In the genomic region with DNA sequence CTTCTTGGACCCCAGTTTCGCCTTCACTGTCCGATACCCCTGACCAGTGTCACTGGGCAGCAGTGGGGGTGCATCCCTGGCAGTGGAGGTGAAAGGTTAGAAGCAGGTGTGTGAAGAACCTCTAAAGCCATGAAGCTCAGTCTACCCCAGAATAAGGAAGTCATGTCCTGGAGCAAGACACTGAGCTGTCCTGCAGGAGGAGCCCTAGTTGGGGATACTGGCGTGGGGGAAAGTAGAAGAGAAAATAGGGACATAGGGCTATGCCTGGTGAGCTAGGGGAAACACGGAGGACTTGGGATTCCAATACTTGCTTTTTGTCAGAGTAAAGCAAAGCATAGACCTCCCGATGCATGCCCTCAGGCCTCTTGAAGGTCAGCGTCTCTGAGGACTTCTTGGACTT, we compare ENCODE assay signal across 9 mouse cellular contexts. TPM values are rescaled to one million over a fixed set of nuclear protein-coding genes. Genes with fewer than 3 reads are reported as not detected.
DNase-seq lines count a peak whose midpoint lies in the region; ATAC-seq and TF ChIP-seq lines count a peak whose summit lies in the region.
"Had no signal": no experiment of that assay in that cellular context is flagged by ENCODE, and none has a peak within 500 bp of the region (broad histone marks: within the 10 kb centered on the region; RNA-seq: fewer than 3 reads in every experiment).

No protein-coding gene starts in this region.

- no peak for ATAC-seq in lung, embryonic 14.5 days (ENCODE audit: insufficient read depth)
- no peak for ATAC-seq in monocyte, adult 5-6 weeks (replicated peaks; ENCODE audit: insufficient number of reproducible peaks, low FRiP score, low TSS enrichment, poor library complexity, severe bottlenecking)

- peak overlapping the region; percentile 85 for H3K4me2 ChIP-seq in lung, embryonic 14.5 days
- peak overlapping the region; percentile 98 for H3K4me2 ChIP-seq in myocyte (ENCODE audit: low read depth)

- DNase-seq in lung, embryonic 14.5 days, result no peak
- DNase-seq in lung, postnatal 14 days, result no peak
- no peak for DNase-seq in embryonic facial prominence, embryonic 10.5 days (ENCODE audit: low spot score)
- peak; percentile 12 for DNase-seq in induced T-regulatory cell, adult 2 months (ENCODE audit: low read depth)
- DNase-seq in spleen, adult 12 weeks (ENCODE audit: low spot score), result no peak
- no peak for DNase-seq in spleen, postnatal 4 days (ENCODE audit: low spot score in 2 of 2)

- H3K4me3 ChIP-seq in lung, embryonic 14.5 days (ENCODE audit: low read depth, low read length), result peak overlapping the region; percentile 91
- peak overlapping the region; percentile 94 for H3K4me3 ChIP-seq in embryonic facial prominence, embryonic 10.5 days
- peak overlapping the region; percentile 87 for H3K4me3 ChIP-seq in myocyte

- H3K9ac ChIP-seq in lung, embryonic 14.5 days, result peak overlapping the region; percentile 87

- no peaks in the 10 kb centered on the region for H3K79me2 ChIP-seq in myocyte (ENCODE audit: control insufficient read depth, insufficient read depth)

- H3K27ac ChIP-seq in lung, embryonic 14.5 days (ENCODE audit: low read depth), result no peak overlapping the region
- H3K27ac ChIP-seq in embryonic facial prominence, embryonic 10.5 days (replicated peaks), result no peak overlapping the region

- no peaks in the 10 kb centered on the region for H3K9me3 ChIP-seq in lung, embryonic 14.5 days (ENCODE audit: low read depth, low read length)
- H3K9me3 ChIP-seq in embryonic facial prominence, embryonic 10.5 days, result no peaks in the 10 kb centered on the region

- peaks cover 46% of the 10 kb centered on the region for H3K36me3 ChIP-seq in lung, embryonic 14.5 days (ENCODE audit: insufficient read depth)
- H3K36me3 ChIP-seq in embryonic facial prominence, embryonic 10.5 days (replicated peaks), result peaks cover 50% of the 10 kb centered on the region
- H3K36me3 ChIP-seq in myocyte (ENCODE audit: control insufficient read depth, insufficient read depth), result peaks cover 8% of the 10 kb centered on the region

- 76% methylated on average over 6 of the region's 6 CpGs for WGBS in lung, embryonic 14.5 days
- 80% methylated on average over 6 of the region's 6 CpGs for WGBS in embryonic facial prominence, embryonic 10.5 days

- 0 out of 2 replicates have a peak, but pooled peaks cover 4% of the 10 kb centered on the region for H3K4me1 ChIP-seq in lung, embryonic 14.5 days (ENCODE audit: insufficient read depth)
- H3K4me1 ChIP-seq in embryonic facial prominence, embryonic 10.5 days, result peaks cover 20% of the 10 kb centered on the region

- no peak for TF ChIP-seq CTCF in lung, embryonic 14.5 days (IDR thresholded peaks at IDR 0.05; ENCODE audit: low read depth)

- no peaks in the 10 kb centered on the region for H3K27me3 ChIP-seq in lung, embryonic 14.5 days (ENCODE audit: insufficient read depth, low read length)
- H3K27me3 ChIP-seq in embryonic facial prominence, embryonic 10.5 days (replicated peaks; ENCODE audit: low read depth, poor library complexity, severe bottlenecking), result no peaks in the 10 kb centered on the region
- H3K27me3 ChIP-seq in myocyte (ENCODE audit: control insufficient read depth, insufficient read depth, insufficient read length), result peaks cover 4% of the 10 kb centered on the region

- TF ChIP-seq POLR2A in myocyte (IDR thresholded peaks at IDR 0.05; ENCODE audit: insufficient read length, low read depth), result no peak

- H3ac ChIP-seq in myocyte (ENCODE audit: control insufficient read depth, insufficient read length), result peak overlapping the region; percentile 52

TF ChIP-seq in myocyte, 11 proteins besides CTCF, POLR2A, EP300 and RAD21:
- no peak for TF ChIP-seq E2F4 (IDR thresholded peaks at IDR 0.05; ENCODE audit: insufficient read depth)
- no peak for TF ChIP-seq MAX (IDR thresholded peaks at IDR 0.05; ENCODE audit: low read depth)
- no peak for TF ChIP-seq SRF (IDR thresholded peaks at IDR 0.05; ENCODE audit: control insufficient read depth, insufficient read length, low read depth)
- TF ChIP-seq TCF12 (IDR thresholded peaks at IDR 0.05; ENCODE audit: insufficient read depth, poor library complexity, severe bottlenecking), result no peak

RNA-seq across cellular contexts. Expression of a gene that starts 1.1 kb away (rescaled TPM):
- 64.5 and 65.4 TPM in 2 replicates for polyA plus RNA-seq in lung, embryonic 14.5 days (2014; fragmentation: Nextera tagmentation; extraction: Ambion mirVana)
- polyA plus RNA-seq in embryonic facial prominence, embryonic 10.5 days (2016; fragmentation: Nextera tagmentation; extraction: Ambion mirVana), result 78.4 and 80.0 TPM in 2 replicates
- polyA plus RNA-seq in myocyte (2012; fragmentation: generic; extraction: Trizol), result 28.0 TPM
- total RNA-seq in monocyte, adult 5-6 weeks (2017), result 18.1 to 30.9 TPM (median 23.9 TPM) in 3 replicates

RNA-seq across cellular contexts. Expression of a gene that starts 43.2 kb away (rescaled TPM):
- not detected in 2 replicates for polyA plus RNA-seq in lung, embryonic 14.5 days (2014; fragmentation: Nextera tagmentation; extraction: Ambion mirVana)
- polyA plus RNA-seq in embryonic facial prominence, embryonic 10.5 days (2016; fragmentation: Nextera tagmentation; extraction: Ambion mirVana), result not detected in 2 replicates
- polyA plus RNA-seq in myocyte (2012; fragmentation: generic; extraction: Trizol), result not detected
- total RNA-seq in monocyte, adult 5-6 weeks (2017), result not detected in 3 replicates
- polyA plus RNA-seq: large intestine, adult 2 months had no signal
